Mouse (Mus musculus): ENCODE measurements at regions not wholly inside any gene's neighbourhood (a gene's known extent, or its start where the extent isn't known, plus 50 kb on each side); places are given as distances from the start of the nearest gene placed in this dataset.
A peak's percentile ranks its signal among the peaks of the same experiment; 100 is the strongest.
"Not testable (repeated sequence)": the region's sequence is repeated elsewhere in the genome, so short reads cannot be mapped to it uniquely, and the experiment has no call there.

GRCm38 (mm10) chr15:59733031-59733810 lies 283.2 kb downstream of the 4933412E24Rik start:
- DNase-seq (ENCODE audit: low spot score) = no peak

GRCm38 (mm10) chr15:59731129-59731528 lies 285.3 kb downstream of the 4933412E24Rik start:
- no peak for DNase-seq (ENCODE audit: low spot score)

GRCm38 (mm10) chr15:59728817-59729560 lies 287.4 kb downstream of the 4933412E24Rik start:
- no peak for DNase-seq (ENCODE audit: low spot score)

GRCm38 (mm10) chr15:59728131-59728601 lies 288.2 kb downstream of the 4933412E24Rik start:
- DNase-seq (ENCODE audit: low spot score) = peak; percentile 76

GRCm38 (mm10) chr15:59725881-59726280 lies 290.5 kb downstream of the 4933412E24Rik start:
- DNase-seq (ENCODE audit: low spot score) = no peak

GRCm38 (mm10) chr15:59722661-59723413 lies 293.6 kb downstream of the 4933412E24Rik start:
- DNase-seq (ENCODE audit: low spot score) = no peak

- no peak for DNase-seq (ENCODE audit: low spot score)
Observed at GRCm38 (mm10) chr15:59721420-59721819, 295.0 kb downstream of the 4933412E24Rik start.

GRCm38 (mm10) chr15:59721018-59721417 lies 295.4 kb downstream of the 4933412E24Rik start:
- DNase-seq (ENCODE audit: low spot score) = no peak

GRCm38 (mm10) chr15:59720149-59720548 lies 296.3 kb downstream of the 4933412E24Rik start:
- no peak for DNase-seq (ENCODE audit: low spot score)

- not testable (repeated sequence) for DNase-seq (ENCODE audit: low spot score)
Observed at GRCm38 (mm10) chr15:59719383-59720128, 296.9 kb downstream of the 4933412E24Rik start.

GRCm38 (mm10) chr15:59716872-59717271 lies 299.5 kb downstream of the 4933412E24Rik start:
- DNase-seq (ENCODE audit: low spot score) = no peak

- DNase-seq (ENCODE audit: low spot score) = no peak
Observed at GRCm38 (mm10) chr15:59715951-59716350, 300.5 kb downstream of the 4933412E24Rik start.

- no peak for DNase-seq (ENCODE audit: low spot score)
Observed at GRCm38 (mm10) chr15:59713965-59714739, 302.3 kb downstream of the 4933412E24Rik start.

- DNase-seq (ENCODE audit: low spot score) = no peak
Observed at GRCm38 (mm10) chr15:59712077-59712752, 304.2 kb downstream of the 4933412E24Rik start.

GRCm38 (mm10) chr15:59709925-59710324 lies 306.5 kb downstream of the 4933412E24Rik start:
- DNase-seq (ENCODE audit: low spot score) = no peak

- DNase-seq (ENCODE audit: low spot score) = no peak
Observed at GRCm38 (mm10) chr15:59708402-59708801, 308.0 kb downstream of the 4933412E24Rik start.

- DNase-seq (ENCODE audit: low spot score) = no peak
Observed at GRCm38 (mm10) chr15:59707081-59707480, 309.3 kb downstream of the 4933412E24Rik start.
